Mouse (Mus musculus): ENCODE results near the gene Cga.
"Not testable (repeated sequence)": the region's sequence is repeated elsewhere in the genome, so short reads cannot be mapped to it uniquely, and the experiment has no call there.

The Cga gene

GRCm38 (mm10) chr4:34889101-34889811 is 4.3 kb upstream of the Cga start:
- in situ Hi-C loops (cut with MboI, MseI): no loop called here

DNA sequence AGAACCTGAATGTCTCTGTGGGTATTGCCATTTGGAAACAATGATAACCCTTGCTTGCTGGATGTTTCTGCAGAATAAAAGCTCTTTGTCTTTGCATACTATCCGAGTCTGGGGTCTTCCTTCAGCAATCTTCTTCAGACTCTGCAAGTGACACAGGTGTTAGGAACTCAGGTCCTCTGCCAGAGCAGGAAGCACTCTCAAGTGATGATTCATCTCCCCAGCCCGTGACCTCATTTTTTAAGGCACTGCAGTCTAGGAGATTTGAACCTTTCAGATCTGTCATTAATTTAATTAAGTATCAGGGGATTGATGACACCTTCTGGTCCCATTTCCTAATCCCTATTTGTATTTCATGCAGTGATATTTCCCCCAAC is 3.8 kb upstream of the Cga start:
- in situ Hi-C loops (cut with MboI, MseI): no loop called here

DNA sequence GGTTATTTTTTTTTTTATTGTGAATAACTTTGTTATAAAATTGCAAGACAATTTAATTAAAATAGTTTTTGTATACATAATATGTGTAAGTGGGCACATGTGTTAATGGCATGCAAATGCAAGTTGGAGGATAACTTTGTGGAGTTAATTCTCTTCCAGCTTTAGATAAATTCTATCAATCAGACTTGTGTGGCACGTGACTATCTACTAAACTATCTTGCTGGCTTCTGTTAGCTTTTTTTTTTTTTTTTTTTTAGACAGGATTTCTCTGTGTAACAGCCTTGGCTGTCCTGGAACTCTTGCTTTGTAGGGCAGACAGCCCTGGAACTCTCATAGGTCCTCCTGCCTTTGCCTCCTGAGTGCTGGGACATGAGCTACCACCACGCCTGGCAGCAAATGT is 4.9 kb downstream of the Cga start:
- in situ Hi-C loops (cut with MboI, MseI): no loop called here

DNA sequence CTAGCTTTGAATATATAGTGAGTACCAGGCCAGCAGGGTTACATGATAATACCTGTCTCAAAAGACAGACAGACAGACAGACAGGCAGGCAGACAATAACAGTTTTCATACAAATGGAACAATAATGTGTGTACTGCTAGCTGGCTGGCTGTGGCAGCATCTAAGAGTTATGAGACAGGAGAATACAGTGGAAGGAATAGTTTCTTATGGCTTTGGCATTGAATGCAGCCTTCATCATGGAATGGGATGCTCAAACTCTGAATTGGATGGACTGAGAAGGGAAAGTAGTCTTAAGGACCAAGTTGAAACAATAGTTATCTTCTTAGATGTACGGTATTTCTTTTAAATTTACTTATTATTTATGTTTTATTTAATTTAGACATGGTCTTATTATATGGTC is 5.7 kb downstream of the Cga start:
- in situ Hi-C loops (cut with MboI, MseI): no loop called here

DNA sequence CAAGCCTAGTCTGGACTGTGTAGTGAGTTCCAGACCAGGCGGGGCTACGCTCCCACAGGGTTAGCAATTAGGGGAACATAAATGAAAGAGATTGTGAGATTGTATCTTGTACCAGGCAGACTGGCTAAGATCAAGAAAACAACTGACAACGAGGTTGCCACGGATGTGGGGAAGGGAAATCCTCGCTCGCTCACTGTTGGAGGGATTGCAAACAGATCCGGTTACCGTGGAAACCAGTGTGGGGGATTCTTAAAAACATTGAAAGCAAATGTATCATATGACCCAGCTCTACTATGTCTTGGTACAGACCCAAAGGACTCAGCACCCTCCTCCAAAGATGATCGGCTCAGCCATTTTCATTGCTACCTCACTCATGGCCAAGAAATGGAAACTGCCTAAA is 6.6 kb downstream of the Cga start:
- in situ Hi-C loops (cut with MboI, MseI): loop anchor here in 1 of 2 experiments (25.0 kb wide), 1 partner anchor 213 kb away; the partner anchor contains the start of gene Slc35a1

- in situ Hi-C loops (cut with MboI, MseI): loop anchor here in 1 of 2 experiments (25.0 kb wide), 1 partner anchor 214 kb away; the partner anchor contains the start of gene Slc35a1
These were observed 7.6 kb downstream of the Cga start for GRCm38 (mm10) chr4:34901166-34901565.

DNA sequence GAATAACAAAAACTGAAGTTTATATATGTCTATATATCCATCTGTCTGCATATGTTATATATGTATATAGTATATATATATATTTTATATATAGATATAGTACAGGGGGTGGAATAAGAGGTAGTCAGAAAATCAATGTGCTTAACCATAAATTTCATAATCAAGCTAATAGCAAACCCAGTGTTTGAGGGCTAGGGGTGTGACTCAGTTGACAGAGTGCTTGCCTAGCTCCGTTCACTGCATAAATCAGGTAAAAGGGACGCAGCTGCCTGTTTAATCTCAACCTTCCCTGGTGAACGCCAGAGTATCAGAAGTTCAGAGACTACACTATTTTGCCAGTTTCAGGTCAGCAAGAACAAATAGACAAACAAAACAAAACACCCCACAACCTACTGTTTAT is 8.0 kb downstream of the Cga start:
- in situ Hi-C loops (cut with MboI, MseI): loop anchor here in 1 of 2 experiments (25.0 kb wide), 1 partner anchor 214 kb away; the partner anchor contains the start of gene Slc35a1

GRCm38 (mm10) chr4:34905396-34905795 is 11.8 kb downstream of the Cga start:
- in situ Hi-C loops (cut with MboI, MseI): loop anchor here in 1 of 2 experiments (25.0 kb wide), 1 partner anchor 218 kb away; the partner anchor contains the start of gene Slc35a1

GRCm38 (mm10) chr4:34906151-34906550 is 12.6 kb downstream of the Cga start:
- in situ Hi-C loops (cut with MboI, MseI): loop anchor here in 1 of 2 experiments (25.0 kb wide), 1 partner anchor 219 kb away; the partner anchor contains the start of gene Slc35a1

DNA sequence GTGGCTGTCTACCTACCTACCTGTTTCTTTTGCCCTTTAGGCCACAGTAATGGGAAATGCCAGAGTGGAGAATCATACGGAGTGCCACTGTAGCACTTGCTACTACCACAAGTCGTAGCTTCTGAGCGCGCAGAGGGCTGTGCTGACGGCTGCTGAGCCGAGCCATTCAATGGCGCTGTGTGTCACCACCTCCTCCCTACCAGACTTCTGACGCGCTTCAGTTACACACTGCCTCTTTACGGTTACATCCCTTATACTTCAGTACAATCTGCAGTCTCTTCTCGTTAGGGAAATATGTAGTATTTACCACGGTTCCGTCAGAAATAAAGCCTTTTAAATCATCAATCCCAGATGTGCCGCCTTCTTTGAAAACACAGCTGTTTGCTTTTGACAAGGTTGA is 13.4 kb downstream of the Cga start:
- in situ Hi-C loops (cut with MboI, MseI): loop anchor here in 1 of 2 experiments (25.0 kb wide), 1 partner anchor 220 kb away; the partner anchor contains the start of gene Slc35a1

- in situ Hi-C loops (cut with MboI, MseI): loop anchor here in 1 of 2 experiments (25.0 kb wide), 1 partner anchor 221 kb away; the partner anchor contains the start of gene Slc35a1
These were observed 14.5 kb downstream of the Cga start for GRCm38 (mm10) chr4:34908127-34908526.

GRCm38 (mm10) chr4:34911401-34911800 is 17.8 kb downstream of the Cga start:
- in situ Hi-C loops (cut with MboI, MseI): loop anchor here (10.0 to 25.0 kb wide), 2 partner anchors 207 to 224 kb away; partner anchors contain the start of gene Slc35a1 (in 1 of the 2)

- in situ Hi-C loops (cut with MboI, MseI): loop anchor here (10.0 to 25.0 kb wide), 2 partner anchors 207 to 225 kb away; partner anchors contain the start of gene Slc35a1 (in 1 of the 2)
These were observed 18.6 kb downstream of the Cga start for GRCm38 (mm10) chr4:34912171-34912570.

DNA sequence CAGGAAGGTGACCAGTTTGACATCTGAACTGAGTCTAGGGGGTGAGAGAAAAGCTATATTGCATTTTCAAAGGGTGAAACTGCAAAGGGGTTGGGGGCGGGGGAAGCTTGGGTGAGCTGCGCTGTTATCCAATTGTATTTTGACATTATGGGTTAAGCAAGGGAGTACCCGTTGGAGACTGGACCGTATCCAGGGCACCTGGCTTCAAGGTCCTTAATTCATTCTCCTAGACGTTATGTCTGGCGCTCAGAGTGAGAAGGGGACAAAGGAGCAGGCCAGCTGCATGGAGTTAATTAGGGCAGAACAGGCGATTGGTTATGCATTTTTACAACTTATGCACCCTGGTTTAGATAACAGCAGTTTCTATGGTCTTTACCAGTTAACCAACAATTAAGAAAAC is 23.8 kb downstream of the Cga start:
- in situ Hi-C loops (cut with MboI, MseI): loop anchor here (10.0 to 25.0 kb wide), 2 partner anchors 213 to 230 kb away; partner anchors contain the start of gene Slc35a1 (in 1 of the 2)

DNA sequence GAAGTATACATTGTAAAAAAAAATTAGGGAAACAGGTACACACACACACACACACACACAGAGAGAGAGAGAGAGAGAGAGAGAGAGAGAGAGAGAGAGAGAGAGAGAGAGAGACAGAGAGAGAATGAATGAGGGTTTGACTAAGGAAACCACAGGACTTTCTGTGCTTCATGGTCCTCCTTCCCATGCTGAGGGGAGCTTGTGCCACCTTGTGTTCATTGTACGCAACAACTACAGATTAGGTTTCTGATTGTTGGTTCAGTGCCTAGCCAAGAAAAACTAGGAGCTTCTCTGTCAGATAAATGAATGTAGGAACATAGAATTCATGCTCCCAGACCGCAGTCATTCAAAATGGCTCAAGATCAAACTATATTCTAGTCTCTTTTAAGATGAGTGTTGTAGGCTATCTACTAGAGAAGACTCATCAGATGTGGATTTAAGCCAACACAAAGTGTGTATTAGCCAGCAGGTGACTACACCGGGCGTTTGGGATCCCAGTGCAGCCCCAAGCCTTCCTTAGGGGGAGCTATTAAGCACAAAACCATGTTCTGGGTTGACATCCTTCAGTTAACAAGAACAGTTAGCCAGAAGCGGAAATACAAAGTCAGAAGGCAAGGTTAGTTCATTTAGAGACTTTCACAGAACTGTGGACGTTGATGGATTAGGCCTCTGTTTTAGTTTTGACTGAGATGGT is 28.7 kb downstream of the Cga start:
- in situ Hi-C loops (cut with MboI, MseI): loop anchor here in 1 of 2 experiments (5.0 to 25.0 kb wide), 2 partner anchors 140 to 235 kb away; partner anchors contain the start of gene Slc35a1

GRCm38 (mm10) chr4:34928386-34928785 is 34.8 kb downstream of the Cga start:
- in situ Hi-C loops (cut with MboI, MseI): not testable (repeated sequence)

DNA sequence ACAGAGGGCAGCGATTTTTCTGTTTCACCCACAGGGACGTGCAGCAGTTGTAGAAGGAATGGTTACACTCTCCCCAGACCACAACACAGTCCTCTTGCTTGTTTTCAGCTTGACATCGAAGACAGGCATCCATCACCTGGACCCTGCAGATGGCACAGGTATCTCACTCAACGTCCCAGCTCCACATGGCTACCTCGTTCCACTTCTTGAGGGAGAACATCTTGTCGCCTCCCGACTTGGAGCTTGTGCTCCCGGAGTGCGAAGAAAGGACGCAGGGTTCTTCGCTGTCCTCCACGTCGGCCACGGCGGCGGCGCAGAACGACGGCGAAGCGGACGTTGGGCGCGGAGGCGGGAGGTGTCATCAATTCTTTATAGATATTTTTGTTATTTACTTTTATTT is 47.5 kb downstream of the Cga start:
- in situ Hi-C loops (cut with MboI, MseI): no loop called here

GRCm38 (mm10) chr4:34947181-34947580 is 53.6 kb downstream of the Cga start:
- in situ Hi-C loops (cut with MboI, MseI): no loop called here

- in situ Hi-C loops (cut with MboI, MseI): no loop called here
These were observed 60.1 kb downstream of the Cga start for GRCm38 (mm10) chr4:34953716-34954115.

All from T-helper 17 cell (primary cell).